Mouse (Mus musculus): ENCODE data around the gene Snx29. TPM values are rescaled to one million over a fixed set of nuclear protein-coding genes. Genes with fewer than 3 reads are reported as not detected.

Gene Snx29
- polyA plus RNA-seq, 1 experiment, result 1.1 TPM

GRCm38 (mm10) chr16:11727331-11727730, 404.6 kb downstream of the Snx29 start:
- no peak overlapping the region for H3K4me3 ChIP-seq (replicated peaks)
- no peaks in the 10 kb centered on the region for H3K36me3 ChIP-seq (ENCODE audit: control insufficient read depth)
- H3K4me1 ChIP-seq (ENCODE audit: control insufficient read depth), result no peaks in the 10 kb centered on the region
- H3K9me3 ChIP-seq (ENCODE audit: control insufficient read depth, low read length), result no peaks in the 10 kb centered on the region
- no peaks in the 10 kb centered on the region for H3K27me3 ChIP-seq (ENCODE audit: control insufficient read depth)
- TF ChIP-seq GATA1 (IDR thresholded peaks at IDR 0.05; ENCODE audit: low read length), result no peak
- no peak for TF ChIP-seq TAL1 (IDR thresholded peaks at IDR 0.05; ENCODE audit: low read length)

DNA sequence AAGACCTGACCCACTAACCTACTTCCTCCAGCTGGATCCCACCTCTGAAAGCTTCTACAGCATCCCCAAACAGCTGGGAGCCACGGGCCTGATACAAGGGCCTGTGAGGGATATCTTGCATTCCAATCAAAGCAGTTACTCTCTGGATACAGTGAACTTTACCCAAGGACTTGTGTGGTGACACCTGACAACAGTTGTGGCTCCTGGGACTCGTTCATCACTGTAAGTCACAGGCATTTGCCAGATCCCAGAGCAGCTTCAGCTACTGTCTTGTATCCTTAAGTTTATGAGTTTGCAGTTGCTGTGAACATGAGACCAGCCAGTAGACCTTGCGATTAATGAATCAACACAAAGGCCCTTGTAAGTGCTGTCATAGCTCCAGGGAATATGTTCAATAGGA, 405.4 kb downstream of the Snx29 start:
- no peaks in the 10 kb centered on the region for H3K4me1 ChIP-seq (ENCODE audit: control insufficient read depth)
- H3K27me3 ChIP-seq (ENCODE audit: control insufficient read depth), result no peaks in the 10 kb centered on the region
- no peak overlapping the region for H3K4me3 ChIP-seq (replicated peaks)
- H3K9me3 ChIP-seq (ENCODE audit: control insufficient read depth, low read length), result no peaks in the 10 kb centered on the region
- no peaks in the 10 kb centered on the region for H3K36me3 ChIP-seq (ENCODE audit: control insufficient read depth)
- TF ChIP-seq TAL1 (IDR thresholded peaks at IDR 0.05; ENCODE audit: low read length) (no peak), GATA1 (IDR thresholded peaks at IDR 0.05; ENCODE audit: low read length) (no peak)

DNA sequence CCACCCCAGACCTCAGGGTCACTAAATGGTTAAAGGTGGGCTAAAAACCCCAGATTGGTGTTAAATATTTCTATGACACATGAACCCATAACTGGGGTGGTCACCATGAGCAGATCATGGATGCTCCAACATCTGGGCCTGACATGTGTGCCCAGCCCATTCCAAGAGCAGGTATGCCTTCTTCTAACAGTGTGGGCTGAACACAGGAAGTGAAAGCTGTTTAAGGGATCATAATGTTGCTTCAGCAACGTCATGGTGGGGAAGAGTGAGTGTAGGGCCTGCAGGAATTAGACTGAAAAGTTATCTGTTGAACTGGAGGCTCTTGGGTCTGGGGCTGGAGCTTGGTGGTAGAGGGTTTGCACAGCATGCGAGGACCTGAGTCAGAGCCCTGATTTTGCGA, 405.9 kb downstream of the Snx29 start:
- no peaks in the 10 kb centered on the region for H3K4me1 ChIP-seq (ENCODE audit: control insufficient read depth)
- no peaks in the 10 kb centered on the region for H3K9me3 ChIP-seq (ENCODE audit: control insufficient read depth, low read length)
- no peak overlapping the region for H3K4me3 ChIP-seq (replicated peaks)
- no peaks in the 10 kb centered on the region for H3K27me3 ChIP-seq (ENCODE audit: control insufficient read depth)
- H3K36me3 ChIP-seq (ENCODE audit: control insufficient read depth), result no peaks in the 10 kb centered on the region
- TF ChIP-seq TAL1 (IDR thresholded peaks at IDR 0.05; ENCODE audit: low read length) (no peak), GATA1 (IDR thresholded peaks at IDR 0.05; ENCODE audit: low read length) (no peak)

GRCm38 (mm10) chr16:11729111-11729510, 406.4 kb downstream of the Snx29 start:
- Histone ChIP-seq H3K27me3 (ENCODE audit: control insufficient read depth) (no peaks in the 10 kb centered on the region), H3K4me3 (replicated peaks) (no peak overlapping the region), H3K4me1 (ENCODE audit: control insufficient read depth) (no peaks in the 10 kb centered on the region), H3K36me3 (ENCODE audit: control insufficient read depth) (no peaks in the 10 kb centered on the region), H3K9me3 (ENCODE audit: control insufficient read depth, low read length) (no peaks in the 10 kb centered on the region)
- TF ChIP-seq TAL1 (IDR thresholded peaks at IDR 0.05; ENCODE audit: low read length) (no peak), GATA1 (IDR thresholded peaks at IDR 0.05; ENCODE audit: low read length) (no peak)

- Histone ChIP-seq H3K27me3 (ENCODE audit: control insufficient read depth) (no peaks in the 10 kb centered on the region), H3K9me3 (ENCODE audit: control insufficient read depth, low read length) (no peaks in the 10 kb centered on the region), H3K4me3 (replicated peaks) (no peak overlapping the region), H3K36me3 (ENCODE audit: control insufficient read depth) (no peaks in the 10 kb centered on the region), H3K4me1 (ENCODE audit: control insufficient read depth) (no peaks in the 10 kb centered on the region)
- TF ChIP-seq TAL1 (IDR thresholded peaks at IDR 0.05; ENCODE audit: low read length), result no peak
- TF ChIP-seq GATA1 (IDR thresholded peaks at IDR 0.05; ENCODE audit: low read length), result no peak
Observed at GRCm38 (mm10) chr16:11729815-11730214, 407.1 kb downstream of the Snx29 start.

- Histone ChIP-seq H3K4me1 (ENCODE audit: control insufficient read depth) (no peaks in the 10 kb centered on the region), H3K4me3 (replicated peaks) (no peak overlapping the region), H3K9me3 (ENCODE audit: control insufficient read depth, low read length) (no peaks in the 10 kb centered on the region), H3K27me3 (ENCODE audit: control insufficient read depth) (no peaks in the 10 kb centered on the region), H3K36me3 (ENCODE audit: control insufficient read depth) (no peaks in the 10 kb centered on the region)
- no peak for TF ChIP-seq GATA1 (IDR thresholded peaks at IDR 0.05; ENCODE audit: low read length)
- no peak for TF ChIP-seq TAL1 (IDR thresholded peaks at IDR 0.05; ENCODE audit: low read length)
Observed at GRCm38 (mm10) chr16:11731014-11731535, 408.4 kb downstream of the Snx29 start.

DNA sequence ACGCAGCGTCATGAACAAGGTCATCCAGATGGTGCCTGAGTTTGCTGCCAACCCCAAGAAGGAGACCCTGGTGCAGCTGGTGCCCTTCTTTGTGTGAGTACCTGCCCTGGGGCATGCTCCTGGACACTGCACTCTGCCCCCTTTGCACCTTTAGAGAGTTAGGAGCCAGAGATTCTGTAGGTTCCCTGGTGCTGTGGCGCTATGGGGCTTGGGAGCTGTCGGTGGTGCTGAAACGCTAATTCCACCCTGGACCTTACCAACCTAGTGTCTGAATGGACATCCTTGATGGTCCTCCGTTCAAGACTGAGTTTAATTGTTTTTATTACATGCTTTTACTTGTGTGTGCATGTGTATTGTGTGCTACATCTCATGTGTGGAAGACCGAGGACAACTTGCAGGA, 415.6 kb downstream of the Snx29 start:
- H3K4me1 ChIP-seq (ENCODE audit: control insufficient read depth), result no peaks in the 10 kb centered on the region
- H3K4me3 ChIP-seq (replicated peaks), result no peak overlapping the region
- TF ChIP-seq GATA1 (IDR thresholded peaks at IDR 0.05; ENCODE audit: low read length) (no peak), TAL1 (IDR thresholded peaks at IDR 0.05; ENCODE audit: low read length) (no peak)
- no peaks in the 10 kb centered on the region for H3K9me3 ChIP-seq (ENCODE audit: control insufficient read depth, low read length)
- H3K36me3 ChIP-seq (ENCODE audit: control insufficient read depth), result no peaks in the 10 kb centered on the region
- no peaks in the 10 kb centered on the region for H3K27me3 ChIP-seq (ENCODE audit: control insufficient read depth)

DNA sequence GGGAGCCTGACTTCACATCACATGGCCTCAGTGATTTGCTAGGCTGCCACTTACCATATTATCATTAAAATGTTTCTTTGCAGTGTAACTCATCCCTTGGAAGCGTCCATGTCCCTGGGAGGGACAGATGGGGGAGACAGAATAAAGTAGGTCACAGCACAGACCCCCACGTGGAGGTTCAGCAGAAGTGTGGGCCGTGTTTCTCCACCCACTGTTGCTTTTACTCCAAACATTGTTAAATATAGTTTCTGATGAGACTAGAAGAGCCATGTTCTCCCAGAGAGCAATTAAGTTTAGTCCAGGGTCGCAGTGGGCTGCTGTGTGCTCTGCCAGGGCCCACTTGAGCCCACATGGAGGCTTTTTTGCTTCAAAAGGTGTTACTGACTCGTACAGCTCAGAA, 419.2 kb downstream of the Snx29 start:
- no peak for TF ChIP-seq TAL1 (IDR thresholded peaks at IDR 0.05; ENCODE audit: low read length)
- TF ChIP-seq GATA1 (IDR thresholded peaks at IDR 0.05; ENCODE audit: low read length), result no peak
- H3K9me3 ChIP-seq (ENCODE audit: control insufficient read depth, low read length), result no peaks in the 10 kb centered on the region
- H3K36me3 ChIP-seq (ENCODE audit: control insufficient read depth), result no peaks in the 10 kb centered on the region
- no peak overlapping the region for H3K4me3 ChIP-seq (replicated peaks)
- H3K27me3 ChIP-seq (ENCODE audit: control insufficient read depth), result no peaks in the 10 kb centered on the region
- no peaks in the 10 kb centered on the region for H3K4me1 ChIP-seq (ENCODE audit: control insufficient read depth)

DNA sequence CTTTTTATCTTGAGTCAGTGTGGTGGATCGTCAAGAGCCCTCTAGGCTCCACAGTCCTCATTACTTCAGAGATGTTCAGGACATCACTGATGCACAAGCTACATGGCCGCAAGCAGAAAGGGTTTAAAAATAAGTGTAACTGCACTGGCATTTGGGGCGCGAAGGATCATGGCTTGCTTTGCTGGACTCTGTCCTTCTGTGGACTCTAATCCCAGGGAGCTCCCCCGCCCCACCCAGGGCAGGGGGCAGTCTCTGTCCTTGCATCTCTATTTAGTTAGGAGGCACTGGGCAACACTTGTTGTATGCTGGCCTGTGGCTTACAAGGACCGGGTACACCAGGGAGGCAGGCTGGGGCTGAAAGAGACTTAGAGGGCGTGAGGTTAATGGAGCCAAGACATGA, 419.6 kb downstream of the Snx29 start:
- no peaks in the 10 kb centered on the region for H3K27me3 ChIP-seq (ENCODE audit: control insufficient read depth)
- no peaks in the 10 kb centered on the region for H3K9me3 ChIP-seq (ENCODE audit: control insufficient read depth, low read length)
- no peak for TF ChIP-seq TAL1 (IDR thresholded peaks at IDR 0.05; ENCODE audit: low read length)
- TF ChIP-seq GATA1 (IDR thresholded peaks at IDR 0.05; ENCODE audit: low read length), result no peak
- H3K4me1 ChIP-seq (ENCODE audit: control insufficient read depth), result no peaks in the 10 kb centered on the region
- no peaks in the 10 kb centered on the region for H3K36me3 ChIP-seq (ENCODE audit: control insufficient read depth)
- H3K4me3 ChIP-seq (replicated peaks), result no peak overlapping the region

DNA sequence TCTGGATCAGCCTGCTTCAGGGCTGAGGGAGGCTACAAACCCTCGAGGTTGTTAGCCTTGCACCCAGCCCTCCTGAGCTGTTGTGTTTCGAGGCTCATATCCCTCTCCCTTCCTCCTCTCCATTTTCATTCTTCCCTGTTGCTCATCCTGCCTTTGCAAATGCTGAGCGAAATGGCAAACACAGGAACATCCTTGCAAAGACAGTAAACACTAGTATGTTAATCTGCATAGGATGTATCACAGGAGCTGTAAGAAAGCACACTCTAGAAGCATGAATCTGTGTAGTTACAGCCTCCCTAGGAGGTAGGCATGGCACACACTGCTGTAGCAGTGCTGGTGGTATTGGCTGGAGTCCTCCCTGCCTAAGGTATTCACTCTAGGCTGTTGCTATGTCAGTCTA, 420.3 kb downstream of the Snx29 start:
- no peak for TF ChIP-seq TAL1 (IDR thresholded peaks at IDR 0.05; ENCODE audit: low read length)
- Histone ChIP-seq H3K4me1 (ENCODE audit: control insufficient read depth) (no peaks in the 10 kb centered on the region), H3K36me3 (ENCODE audit: control insufficient read depth) (no peaks in the 10 kb centered on the region), H3K4me3 (replicated peaks) (no peak overlapping the region), H3K9me3 (ENCODE audit: control insufficient read depth, low read length) (no peaks in the 10 kb centered on the region), H3K27me3 (ENCODE audit: control insufficient read depth) (no peaks in the 10 kb centered on the region)

Data from erythroblast, embryonic 14.5 days (primary cell).